Mouse (Mus musculus) heart, postnatal 25 days (tissue): ENCODE measurements around the gene Cdon. TPM values are rescaled to one million over a fixed set of nuclear protein-coding genes. Genes with fewer than 3 reads are reported as not detected.

Experiments used
- DNase-seq: peaks from one replicate; pipeline ENCODE4 v3.0.0; 2022; ENCODE audit warnings: low spot score
- intact Hi-C: fragments of 180-260 bp; cut with DNase I; formaldehyde crosslinking; loops from one replicate; pipeline ENCODE4 v1.15.1; 2025
- total RNA-seq, 2 experiments: library from RNA; stranded (reverse); gene quantifications; 2 replicates each; pipeline ENCODE4 v1.2.3; 2021

Cdon gene
- total RNA-seq, 2 experiments from 2014 or later: 14.0 to 16.1 TPM

DNA sequence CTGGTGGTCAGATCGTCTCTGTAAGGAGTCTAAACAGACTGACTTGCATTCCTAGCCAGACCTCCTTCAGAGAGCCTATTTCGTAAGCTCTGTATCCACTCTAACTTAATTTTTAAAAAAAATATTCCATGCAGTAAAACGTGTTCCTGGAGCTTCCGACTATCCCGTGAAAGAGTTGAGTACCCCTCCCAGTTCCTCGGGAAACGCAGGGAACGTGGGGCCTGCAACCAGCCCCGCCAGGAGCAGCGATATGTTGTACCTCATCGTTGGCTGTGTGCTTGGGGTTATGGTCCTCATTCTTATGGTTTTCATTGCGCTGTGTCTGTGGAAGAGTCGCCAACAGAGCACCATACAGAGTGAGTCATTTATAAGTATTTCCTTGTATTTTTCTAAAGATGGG, 65.7 kb downstream of the Cdon start:
- DNase-seq: no peak
- intact Hi-C loops: no loop called here

DNA sequence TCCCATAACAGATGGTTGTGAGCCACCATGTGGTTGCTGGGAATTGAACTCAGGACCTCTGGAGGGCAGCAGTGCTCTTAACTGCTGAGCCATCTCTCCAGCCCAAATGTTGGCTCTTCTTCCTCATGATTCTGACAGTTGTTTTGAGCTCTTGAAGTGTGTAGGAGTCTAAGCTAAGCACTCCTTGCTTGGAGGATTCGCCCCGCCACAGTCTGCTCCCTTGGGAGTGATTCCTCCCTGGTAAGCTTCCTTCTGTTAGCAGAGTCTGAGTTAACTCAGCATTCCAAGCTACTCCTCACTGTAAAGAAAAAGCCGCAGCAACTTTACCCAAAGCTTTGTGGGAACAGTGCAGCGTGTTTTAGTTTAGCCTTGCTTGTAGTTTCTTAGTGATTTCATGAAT, 67.6 kb downstream of the Cdon start:
- DNase-seq: no peak

DNA sequence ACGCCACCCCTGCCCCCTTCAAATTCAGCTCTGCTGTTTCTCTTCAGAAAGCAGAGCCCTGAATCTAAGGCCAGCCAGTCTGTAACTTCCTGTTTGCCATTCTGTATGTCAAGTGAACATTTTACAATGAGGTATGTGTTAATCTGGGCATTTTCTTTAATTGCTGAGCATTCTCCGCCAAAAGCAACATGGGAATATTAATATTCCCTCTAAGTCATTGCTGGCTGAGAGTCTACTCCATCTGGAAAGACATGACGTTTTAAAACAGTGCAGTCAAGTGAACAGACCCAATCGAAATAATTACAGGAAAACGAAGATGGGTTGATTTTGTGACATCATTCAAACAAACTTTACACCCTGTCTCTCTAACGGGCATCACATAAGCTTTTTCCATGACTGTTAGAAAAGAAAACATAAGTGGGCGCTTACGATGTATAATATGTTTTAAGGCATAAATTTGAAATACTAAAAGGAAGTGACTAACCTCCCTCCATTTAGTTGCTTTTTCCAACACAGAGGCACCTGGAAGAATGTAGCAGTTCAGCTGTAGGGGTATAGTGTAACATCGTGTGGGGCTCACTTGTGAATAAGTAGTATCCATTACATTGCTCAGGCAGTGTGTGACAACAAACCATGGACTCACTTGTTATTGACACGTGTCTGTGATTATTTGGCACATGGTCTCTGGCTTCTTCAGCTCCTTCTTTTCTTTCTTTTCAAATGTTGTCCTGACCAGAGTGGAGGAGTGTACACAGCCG, 70.4 kb downstream of the Cdon start:
- no peak for DNase-seq
- intact Hi-C loops: no loop called here

More for the DNA sequence above, 67.6 kb downstream of the Cdon start:
- intact Hi-C loops: no loop called here

DNA sequence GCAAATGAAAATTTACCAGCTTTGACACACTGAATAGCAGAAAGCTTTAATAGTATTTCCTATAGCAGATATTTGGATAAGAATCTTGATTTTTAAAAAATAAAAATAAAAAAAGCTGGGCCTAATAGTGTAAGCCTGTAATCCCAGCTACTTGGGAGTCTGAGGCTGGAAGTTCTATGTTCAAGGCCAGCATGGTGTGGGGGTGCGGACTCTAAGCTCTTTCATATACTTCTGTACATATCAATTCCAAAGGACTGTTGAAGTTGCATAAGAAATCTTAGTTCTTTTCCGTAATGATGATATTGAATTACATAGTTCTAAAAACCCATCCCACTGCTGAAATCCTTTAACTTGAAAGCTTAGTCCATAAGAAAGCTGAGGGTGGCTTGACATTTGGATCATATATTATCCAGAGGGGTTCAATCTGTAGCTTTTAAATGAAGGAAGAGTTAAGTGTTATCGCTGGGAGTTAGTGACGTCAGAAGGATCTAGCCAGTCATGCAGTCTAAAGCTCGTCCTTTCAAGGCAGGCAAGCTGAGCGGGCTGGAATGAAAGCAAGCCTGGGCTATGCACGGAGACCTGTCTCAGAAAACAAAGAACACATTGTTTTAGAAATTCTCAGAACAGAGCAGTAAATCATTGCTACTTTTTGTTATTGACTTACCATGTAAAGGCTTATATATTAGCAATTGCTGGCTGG, 72.3 kb downstream of the Cdon start:
- no peak for DNase-seq
- intact Hi-C loops: no loop called here

DNA sequence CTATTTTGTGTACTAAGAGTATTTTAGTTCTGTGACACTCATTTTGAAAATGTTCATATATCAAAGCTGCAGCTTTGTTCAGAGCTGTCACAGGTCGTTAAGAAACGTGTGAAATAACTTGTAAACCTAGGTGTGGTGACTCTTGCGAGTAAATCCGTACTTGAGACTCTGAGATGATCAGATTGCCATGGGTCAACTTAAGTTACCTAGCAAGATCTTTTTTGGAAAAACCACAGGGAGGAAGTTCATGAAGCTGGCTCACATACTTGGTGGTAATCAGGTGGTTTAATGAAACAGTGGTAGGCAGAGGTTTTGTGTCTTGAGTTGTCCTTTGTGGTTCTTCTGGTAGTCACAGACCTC, 72.8 kb downstream of the Cdon start:
- intact Hi-C loops: no loop called here
- no peak for DNase-seq

DNA sequence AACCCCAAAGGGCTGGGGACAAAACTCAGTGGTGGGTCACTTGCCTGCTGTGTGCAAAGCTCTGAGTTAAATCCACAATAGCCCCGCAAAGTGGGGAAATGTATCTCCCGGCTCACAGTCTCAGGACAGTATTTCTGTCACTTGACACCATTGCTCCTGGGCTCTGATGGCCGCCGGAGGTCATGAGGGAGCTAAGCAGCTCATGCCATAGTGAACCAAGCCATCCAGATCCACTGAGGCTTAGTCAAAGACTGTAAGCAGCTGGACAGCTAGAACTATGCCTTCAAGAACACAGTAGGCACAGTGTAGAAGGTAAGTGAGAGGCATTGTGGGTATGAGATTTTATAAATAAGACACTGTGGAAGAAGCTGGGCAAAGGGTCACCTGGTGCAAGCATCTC, 74.0 kb downstream of the Cdon start:
- DNase-seq: no peak
- intact Hi-C loops: no loop called here

DNA sequence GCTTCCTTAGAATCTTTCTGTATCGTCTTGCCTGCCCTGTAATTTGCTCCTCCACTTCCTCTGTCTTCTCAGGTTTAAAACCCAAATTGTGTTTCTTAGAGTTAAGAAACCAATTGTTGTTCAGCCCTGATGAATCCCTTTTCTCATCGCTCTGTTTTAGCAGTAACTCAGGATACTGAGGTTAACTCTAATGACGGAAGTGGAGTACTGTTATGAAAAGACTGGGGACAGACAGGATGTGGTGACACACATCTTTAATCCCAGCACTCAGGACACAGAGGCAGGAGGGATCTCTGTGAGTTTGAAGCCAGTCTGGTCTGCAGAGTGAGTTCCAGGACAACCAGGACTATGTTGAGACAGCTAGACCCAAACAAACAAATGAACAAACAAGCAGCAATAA, 74.5 kb downstream of the Cdon start:
- no peak for DNase-seq
- intact Hi-C loops: no loop called here

DNA sequence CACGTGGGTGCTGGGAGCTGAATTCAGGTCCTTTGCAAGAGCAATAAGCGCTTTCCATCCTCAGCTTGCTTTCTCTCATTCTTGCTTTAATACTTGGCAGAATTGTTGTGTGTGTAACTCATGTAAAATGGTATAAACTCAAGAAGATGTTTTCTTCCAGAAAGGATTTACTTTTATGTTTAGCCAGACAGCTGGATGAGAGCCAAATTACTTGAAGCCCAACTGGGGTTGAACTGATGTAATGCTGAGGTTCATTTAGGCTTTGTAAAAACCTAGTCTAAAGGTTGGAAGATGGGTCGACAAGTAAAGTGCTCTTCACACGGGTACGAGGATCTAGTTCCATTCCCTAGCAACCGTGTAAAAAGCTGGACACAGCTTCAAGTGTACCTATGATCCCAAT, 79.0 kb downstream of the Cdon start:
- intact Hi-C loops: no loop called here
- no peak for DNase-seq

DNA sequence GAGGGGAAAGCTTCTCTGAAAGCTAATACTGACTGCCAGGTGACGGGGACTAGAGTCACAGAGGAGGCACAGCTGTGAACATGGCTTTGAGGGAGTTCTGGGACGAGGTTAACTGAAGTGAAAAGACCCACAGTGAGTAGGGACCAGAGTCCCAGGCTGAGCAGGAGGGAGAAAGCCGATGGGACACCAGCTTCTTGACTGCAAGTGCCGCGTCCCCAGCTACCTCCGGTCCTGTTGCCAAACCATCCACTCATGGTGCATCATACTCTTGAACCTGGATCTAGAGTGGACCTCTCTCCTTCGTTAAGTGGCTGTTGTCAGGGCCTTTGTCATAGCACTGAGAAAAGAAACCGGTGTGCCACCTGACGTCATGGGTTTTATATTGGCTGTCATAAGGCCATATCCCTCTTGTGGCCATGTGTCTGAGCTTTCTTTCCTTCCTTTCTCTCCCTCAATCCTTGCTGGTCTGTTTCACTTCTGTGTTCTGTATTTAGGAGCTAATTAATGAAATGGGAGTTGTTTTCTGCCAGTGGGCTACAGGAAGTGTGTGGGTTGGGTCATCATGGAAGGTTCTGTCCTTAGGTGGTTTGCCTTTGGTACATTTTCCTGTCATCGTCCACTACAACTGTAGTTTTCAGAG, 81.6 kb downstream of the Cdon start:
- no peak for DNase-seq
- intact Hi-C loops: no loop called here

DNA sequence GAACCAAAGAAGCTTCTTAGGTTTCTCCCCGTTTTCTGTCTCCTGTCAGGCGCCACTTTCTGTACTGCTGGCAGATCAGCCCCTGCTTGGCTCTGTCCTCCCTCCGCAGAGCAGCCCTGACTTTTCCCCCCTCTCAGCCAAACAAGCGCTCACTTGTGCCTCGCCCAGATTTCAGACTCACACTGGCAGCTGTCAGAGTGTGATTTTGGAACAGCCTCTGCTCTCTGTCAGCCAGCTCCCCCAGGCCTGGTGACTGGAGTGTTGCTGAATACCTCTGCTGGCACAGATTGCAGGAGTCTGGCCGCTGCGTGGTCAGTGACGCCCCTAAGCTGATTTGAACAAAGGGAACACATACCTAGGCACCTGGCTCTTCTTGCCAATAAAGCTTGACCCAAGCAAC, 87.3 kb downstream of the Cdon start:
- peak; percentile 80 for DNase-seq
- intact Hi-C loops: no loop called here

DNA sequence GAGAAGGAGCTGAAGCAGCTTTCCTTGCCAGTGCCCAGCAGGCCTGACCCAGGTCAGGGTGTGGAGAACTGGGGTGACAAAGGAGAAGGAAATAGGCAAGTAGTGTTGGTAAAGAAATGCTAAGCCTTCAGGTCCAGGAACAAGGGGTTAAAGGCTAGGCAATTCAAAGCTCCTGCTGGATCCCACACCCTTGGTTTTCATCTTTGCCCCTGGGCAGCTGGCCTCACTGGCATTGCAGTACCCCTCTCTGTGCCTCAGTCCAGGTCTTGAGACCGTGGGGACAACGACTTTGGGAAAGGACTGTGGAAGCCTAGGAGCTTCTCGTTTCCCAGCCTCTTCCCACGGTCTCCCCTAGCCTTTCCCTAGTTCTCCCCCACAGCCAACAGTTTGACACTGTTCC, 93.0 kb downstream of the Cdon start:
- no peak for DNase-seq
- intact Hi-C loops: no loop called here

DNA sequence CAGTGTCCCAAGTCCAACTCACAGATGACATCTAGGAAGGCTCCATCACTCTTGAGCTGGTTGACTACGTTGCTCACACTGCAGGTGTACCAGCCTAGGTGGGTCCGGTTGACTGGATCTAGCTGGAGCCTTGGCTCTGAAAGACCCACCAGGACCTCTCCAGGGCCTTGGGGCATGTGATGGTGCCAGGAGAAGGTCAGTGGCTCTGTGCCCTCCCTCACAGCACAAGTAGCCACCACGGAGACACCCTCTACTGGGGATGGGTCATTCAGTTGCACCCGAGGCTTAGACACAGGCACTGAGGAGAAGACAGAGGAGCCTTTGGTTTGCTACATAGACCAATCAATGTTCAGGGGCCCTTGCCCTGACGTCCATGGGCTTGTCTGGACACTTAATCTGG, 95.3 kb downstream of the Cdon start:
- intact Hi-C loops: no loop called here
- DNase-seq: no peak

DNA sequence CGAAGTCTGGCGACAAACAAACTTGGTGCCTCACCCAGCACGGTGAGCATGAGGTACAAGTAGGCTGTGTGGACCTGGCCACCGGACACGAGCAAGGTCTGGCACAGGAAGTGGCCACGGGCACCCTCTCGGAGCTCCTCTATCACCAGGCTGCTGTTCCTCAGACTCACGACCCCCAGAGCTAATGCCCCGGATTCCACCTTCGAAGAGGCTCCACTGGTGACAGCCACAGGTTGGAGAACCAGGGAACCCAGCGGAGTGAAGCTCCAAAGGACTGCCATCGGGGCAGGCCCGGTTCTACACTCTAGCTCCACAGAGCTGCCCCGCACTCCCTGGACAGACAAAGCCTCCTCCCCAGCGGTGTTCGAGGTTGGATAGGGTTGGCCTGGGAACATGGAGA, 95.8 kb downstream of the Cdon start:
- intact Hi-C loops: no loop called here
- no peak for DNase-seq

DNA sequence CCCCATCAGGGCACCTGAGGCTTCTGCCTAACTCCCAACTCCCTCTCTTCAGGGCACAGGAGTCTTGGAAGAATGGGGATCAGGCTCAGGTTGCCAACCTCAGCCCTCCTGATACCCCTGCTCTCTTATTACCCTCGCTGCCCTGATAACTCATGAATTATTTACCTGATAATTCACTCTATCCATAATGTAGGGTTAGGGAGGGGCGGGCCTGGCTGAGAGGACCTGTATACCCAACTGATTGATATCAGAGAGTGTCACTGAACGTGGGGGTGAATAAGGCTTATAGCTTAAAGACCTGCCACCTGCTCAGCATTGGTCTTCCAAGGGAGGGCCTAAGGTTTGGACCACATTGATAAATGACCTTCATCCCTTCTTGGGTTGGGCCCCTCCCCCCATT, 97.2 kb downstream of the Cdon start, which contains the start of gene Gm1113:
TSS of gene Gm1113 (minus strand) at position 101 of the 400 bp plus-strand sequence.
- no peak for DNase-seq

DNA sequence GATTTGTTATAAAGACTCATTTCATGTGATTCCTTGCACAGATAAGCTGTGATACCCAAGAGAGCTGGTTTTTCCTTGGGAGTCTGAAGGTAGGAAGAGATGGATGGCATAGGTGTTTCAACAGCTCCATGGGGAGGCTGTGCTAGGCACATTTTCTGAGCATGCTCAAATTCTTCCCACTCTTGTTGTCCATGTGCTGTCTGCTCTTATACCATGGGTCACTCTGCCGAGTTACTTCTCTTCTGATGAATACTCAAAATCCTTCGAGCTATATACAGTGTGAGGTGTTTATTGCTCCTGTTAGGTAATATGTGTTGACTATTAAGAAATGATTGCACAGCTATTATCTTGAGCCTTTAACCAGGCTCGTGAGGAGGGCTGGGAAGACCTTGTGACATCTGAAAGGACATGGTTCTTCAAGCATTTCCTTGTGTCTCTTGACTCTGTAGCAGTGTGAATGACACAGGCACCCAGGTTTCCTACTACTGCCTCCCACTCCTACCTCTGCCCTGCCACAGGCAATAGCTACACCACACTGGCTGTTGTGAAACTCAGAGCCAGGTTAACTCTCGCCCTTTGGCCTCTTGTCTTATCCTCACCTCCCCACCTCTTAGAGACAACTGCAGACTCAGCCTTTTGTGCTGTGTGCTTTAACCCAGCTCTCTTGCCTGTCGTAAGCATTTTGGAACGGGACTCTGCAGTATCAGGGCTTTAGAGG, 99.9 kb downstream of the Cdon start:
- DNase-seq: no peak
- intact Hi-C loops: loop anchor here (10.0 kb wide), 1 partner anchor 96 kb away; the partner anchor contains the start of gene Cdon

More for the DNA sequence above, 97.2 kb downstream of the Cdon start, which contains the start of gene Gm1113:
- intact Hi-C loops: no loop called here

DNA sequence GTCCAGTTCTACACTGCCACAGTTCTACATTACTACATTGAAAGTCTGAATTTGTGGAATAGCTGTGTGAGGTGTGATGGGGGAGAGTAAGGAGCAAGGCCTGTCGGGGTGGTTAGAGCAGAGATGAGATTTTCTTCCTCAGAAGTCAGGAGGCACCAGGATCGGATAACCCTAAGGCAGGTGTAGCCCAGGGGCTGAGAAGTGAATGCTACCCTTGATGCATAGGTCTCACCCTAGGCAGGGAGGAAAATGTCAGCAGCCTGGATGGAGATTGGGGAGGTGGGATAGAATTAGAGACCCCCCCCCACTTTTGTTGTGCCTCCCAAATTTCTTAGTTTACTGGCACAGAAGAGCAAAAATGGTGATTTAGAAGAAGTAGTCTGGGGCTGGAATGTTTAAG, 101.3 kb downstream of the Cdon start:
- intact Hi-C loops: loop anchor here (10.0 kb wide), 1 partner anchor 97 kb away; the partner anchor contains the start of gene Cdon
- no peak for DNase-seq

DNA sequence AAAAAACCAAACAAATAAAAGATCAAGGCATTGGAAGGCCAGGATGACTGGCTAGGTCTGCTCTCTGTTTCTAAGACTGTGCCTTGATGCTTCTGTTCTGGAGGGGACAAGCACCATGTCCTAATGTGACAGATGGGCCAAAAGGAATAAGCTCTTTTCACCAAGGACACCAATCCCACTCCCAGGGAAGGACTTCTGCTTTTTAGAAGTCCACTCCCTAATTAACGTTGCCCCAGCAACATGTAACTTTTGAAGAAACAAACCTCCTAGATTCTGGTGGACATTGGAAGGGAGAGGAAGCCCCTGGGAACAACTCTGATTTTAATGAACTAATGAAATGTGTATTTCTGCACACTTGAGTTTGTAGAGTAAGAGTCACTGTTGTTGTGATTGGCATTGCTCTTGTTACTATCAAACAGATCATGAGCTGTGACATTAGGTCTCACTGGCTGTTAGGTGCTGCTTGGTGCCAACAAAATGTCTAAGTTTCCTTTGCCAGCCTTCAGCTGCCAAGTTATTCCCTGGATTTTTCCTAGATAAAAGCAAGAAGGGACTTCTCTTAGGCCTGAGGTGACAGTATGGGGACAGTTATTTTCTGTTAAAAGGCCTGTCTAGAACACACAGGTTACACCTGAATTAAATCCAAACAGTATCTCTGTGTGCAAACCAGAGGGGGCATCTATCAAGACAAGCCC, 102.0 kb downstream of the Cdon start:
- intact Hi-C loops: loop anchor here (10.0 kb wide), 1 partner anchor 98 kb away; the partner anchor contains the start of gene Cdon
- DNase-seq: no peak

DNA sequence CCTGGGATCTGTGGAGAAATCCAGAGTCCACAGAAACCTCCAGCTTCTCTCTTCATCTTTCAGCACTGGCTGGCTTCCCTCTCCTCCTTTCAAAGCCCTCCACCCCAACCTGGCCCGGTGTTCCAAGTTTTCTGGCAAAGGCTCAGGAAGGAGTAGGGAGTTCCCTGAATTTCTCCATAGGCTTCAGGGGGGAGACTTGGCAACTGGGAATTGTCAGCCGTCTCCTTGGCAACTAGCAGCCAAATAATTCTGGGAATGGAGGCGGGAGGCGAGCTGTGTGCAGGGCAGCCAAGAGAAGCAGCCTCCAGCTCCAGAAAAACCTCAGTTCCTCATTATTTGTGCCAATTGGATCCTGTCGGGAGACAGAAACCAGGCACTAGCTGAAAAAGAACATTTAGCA, 102.6 kb downstream of the Cdon start:
- intact Hi-C loops: loop anchor here (10.0 kb wide), 1 partner anchor 99 kb away; the partner anchor contains the start of gene Cdon

DNA sequence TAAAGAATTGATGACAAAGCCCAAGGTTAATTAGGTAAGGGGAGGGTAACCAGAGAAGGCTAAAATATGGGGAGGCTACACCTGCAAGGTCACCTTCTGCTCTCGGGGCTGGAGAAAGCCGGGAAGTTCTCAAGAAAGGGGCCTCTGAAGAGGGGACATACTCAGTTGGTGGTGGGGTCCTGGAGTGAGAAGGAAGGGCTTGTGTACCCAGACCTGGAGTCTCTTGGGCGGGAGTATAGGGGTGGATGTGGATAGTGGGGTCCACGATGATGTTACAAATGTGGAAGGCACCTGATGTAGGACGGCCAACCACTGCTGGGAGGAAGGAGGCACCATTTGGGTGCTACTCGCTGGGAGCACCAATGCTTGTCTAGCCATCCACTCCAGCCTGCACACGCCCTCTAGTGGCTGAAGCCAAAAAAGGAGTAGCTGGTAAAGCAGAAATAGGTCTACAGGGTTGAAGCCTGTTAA, 103.0 kb downstream of the Cdon start:
- DNase-seq: peak; percentile 50
- intact Hi-C loops: loop anchor here (1.0 to 10.0 kb wide), 2 partner anchors 99 to 241 kb away; partner anchors contain the start of gene Cdon

More for the DNA sequence above, 102.6 kb downstream of the Cdon start:
- DNase-seq: peak; percentile 53
